Mouse (Mus musculus) gastrocnemius, postnatal 25 days (tissue): ENCODE measurements around the gene Frmd4a. TPM values are rescaled to one million over a fixed set of nuclear protein-coding genes. Genes with fewer than 3 reads are reported as not detected.

Experiments
- DNase-seq: peaks from one replicate; pipeline ENCODE4 v3.0.0; 2022
- total RNA-seq, 2 experiments: library from RNA; stranded (reverse); gene quantifications; 1 replicate in 1 of 2; 2 replicates in 1 of 2; pipeline ENCODE4 v1.2.3; 2021

Gene Frmd4a
- total RNA-seq, 2 experiments from 2014 or later = 5.3 to 5.6 TPM

GRCm38 (mm10) chr2:4492485-4493481 lies 475.3 kb downstream of the Frmd4a start:
- peak; percentile 60 for DNase-seq

- DNase-seq = no peak
Observed at GRCm38 (mm10) chr2:4494478-4494877, 477.0 kb downstream of the Frmd4a start.

- peak; percentile 25 for DNase-seq
Observed at GRCm38 (mm10) chr2:4499257-4499656, 481.7 kb downstream of the Frmd4a start.

- no peak for DNase-seq
Observed at GRCm38 (mm10) chr2:4499916-4500315, 482.4 kb downstream of the Frmd4a start.

- DNase-seq = peak; percentile 17
Observed at GRCm38 (mm10) chr2:4501257-4502027, 483.9 kb downstream of the Frmd4a start.

- peak; percentile 37 for DNase-seq
Observed at GRCm38 (mm10) chr2:4504413-4504812, 486.9 kb downstream of the Frmd4a start.

- DNase-seq = no peak
Observed at GRCm38 (mm10) chr2:4505695-4506094, 488.2 kb downstream of the Frmd4a start.

GRCm38 (mm10) chr2:4506659-4507058 lies 489.1 kb downstream of the Frmd4a start:
- DNase-seq = no peak

- no peak for DNase-seq
Observed at GRCm38 (mm10) chr2:4507887-4508615, 490.5 kb downstream of the Frmd4a start.

GRCm38 (mm10) chr2:4508959-4509615 lies 491.6 kb downstream of the Frmd4a start:
- DNase-seq = no peak

GRCm38 (mm10) chr2:4509739-4510138 lies 492.2 kb downstream of the Frmd4a start:
- DNase-seq = no peak

- no peak for DNase-seq
Observed at GRCm38 (mm10) chr2:4510208-4511079, 492.9 kb downstream of the Frmd4a start.

- DNase-seq = no peak
Observed at GRCm38 (mm10) chr2:4511080-4511386, 493.5 kb downstream of the Frmd4a start.

- no peak for DNase-seq
Observed at GRCm38 (mm10) chr2:4512607-4513006, 495.1 kb downstream of the Frmd4a start.

- no peak for DNase-seq
Observed at GRCm38 (mm10) chr2:4515910-4516309, 498.4 kb downstream of the Frmd4a start.

GRCm38 (mm10) chr2:4516819-4517552 lies 499.5 kb downstream of the Frmd4a start:
- no peak for DNase-seq

- DNase-seq = peak; percentile 70
Observed at GRCm38 (mm10) chr2:4517553-4518125, 500.1 kb downstream of the Frmd4a start.

GRCm38 (mm10) chr2:4518549-4518948 lies 501.0 kb downstream of the Frmd4a start:
- DNase-seq = no peak

- DNase-seq = no peak
Observed at GRCm38 (mm10) chr2:4522769-4523487, 505.4 kb downstream of the Frmd4a start.
